Comparison of ENCODE assay signal across 24 mouse cellular contexts in genomic region chr1:43566677-43567377, GRCm38 (mm10).
A peak's percentile ranks its signal among the peaks of the same experiment; 100 is the strongest.
DNase-seq lines count a peak whose midpoint lies in the region; ATAC-seq and TF ChIP-seq lines count a peak whose summit lies in the region.
"Had no signal": no experiment of that assay in that cellular context is flagged by ENCODE, and none has a peak within 500 bp of the region (broad histone marks: within the 10 kb centered on the region; RNA-seq: fewer than 3 reads in every experiment).

No protein-coding gene starts in this region.

- TF ChIP-seq CTCF in stomach, postnatal 0 days (IDR thresholded peaks at IDR 0.05; ENCODE audit: low read depth) = no peak

- H3K4me1 ChIP-seq in heart, embryonic 10.5 days = no peaks in the 10 kb centered on the region; the same call in 1 of the 2 replicates
- peaks cover 18% of the 10 kb centered on the region; the same call in 1 of the 2 replicates for H3K4me1 ChIP-seq in midbrain, embryonic 13.5 days (replicated peaks)
- no peaks in the 10 kb centered on the region for H3K4me1 ChIP-seq in midbrain, embryonic 10.5 days
- peaks cover 37% of the 10 kb centered on the region for H3K4me1 ChIP-seq in embryonic facial prominence, embryonic 13.5 days
- H3K4me1 ChIP-seq in neural tube, embryonic 14.5 days (ENCODE audit: control insufficient read depth, insufficient read depth, low read length) = no peaks in the 10 kb centered on the region
- H3K4me1 ChIP-seq in stomach, postnatal 0 days (replicated peaks; ENCODE audit: control insufficient read depth, insufficient read depth) = no peaks in the 10 kb centered on the region; the same call in 1 of the 2 replicates
- H3K4me1 ChIP-seq: forebrain, embryonic 12.5 days; stomach, embryonic 15.5 days had no signal

- peak; percentile 10; the same call in 1 of the 2 replicates for ATAC-seq in midbrain, embryonic 13.5 days
- peak; percentile 56; the same call in 1 of the 2 replicates for ATAC-seq in embryonic facial prominence, embryonic 13.5 days (ENCODE audit: insufficient number of reproducible peaks, insufficient read depth, low FRiP score, low TSS enrichment, low read depth)
- peak; percentile 38; the same call in 1 of the 2 replicates for ATAC-seq in neural tube, embryonic 14.5 days (ENCODE audit: low read depth)
- no peak for ATAC-seq in stomach, postnatal 0 days (ENCODE audit: low FRiP score, low TSS enrichment)

- no peak overlapping the region for H3K27ac ChIP-seq in heart, embryonic 10.5 days
- H3K27ac ChIP-seq in midbrain, embryonic 13.5 days = 0 out of 2 replicates have a peak overlapping the region, but pooled peaks have one; percentile 30
- no peak overlapping the region for H3K27ac ChIP-seq in midbrain, embryonic 10.5 days (replicated peaks)
- no peak overlapping the region; the same call in 1 of the 2 replicates for H3K27ac ChIP-seq in embryonic facial prominence, embryonic 13.5 days
- H3K27ac ChIP-seq in neural tube, embryonic 14.5 days (ENCODE audit: low read depth, low read length) = no peak overlapping the region
- no peak overlapping the region for H3K27ac ChIP-seq in stomach, postnatal 0 days (replicated peaks)
- H3K27ac ChIP-seq: forebrain, embryonic 12.5 days; limb, embryonic 13.5 days; liver, embryonic 13.5 days; lung, embryonic 15.5 days; macrophage; stomach, embryonic 15.5 days had no signal

- no peak overlapping the region for H3K9ac ChIP-seq in midbrain, embryonic 13.5 days (replicated peaks)
- H3K9ac ChIP-seq in embryonic facial prominence, embryonic 13.5 days = no peak overlapping the region
- no peak overlapping the region for H3K9ac ChIP-seq in neural tube, embryonic 14.5 days (replicated peaks; ENCODE audit: low read depth, low read length)
- H3K9ac ChIP-seq in stomach, postnatal 0 days (ENCODE audit: low read length) = no peak overlapping the region
- H3K9ac ChIP-seq: forebrain, embryonic 12.5 days; limb, embryonic 13.5 days; liver, embryonic 13.5 days; lung, embryonic 15.5 days; stomach, embryonic 15.5 days had no signal

- no peak overlapping the region for H3K4me2 ChIP-seq in midbrain, embryonic 13.5 days (replicated peaks)
- no peak overlapping the region for H3K4me2 ChIP-seq in embryonic facial prominence, embryonic 13.5 days
- H3K4me2 ChIP-seq in neural tube, embryonic 14.5 days (ENCODE audit: low read depth, low read length) = no peak overlapping the region
- H3K4me2 ChIP-seq in stomach, postnatal 0 days (replicated peaks; ENCODE audit: low read depth) = no peak overlapping the region
- H3K4me2 ChIP-seq: forebrain, embryonic 12.5 days; heart, embryonic 11.5 days; limb, embryonic 13.5 days; liver, embryonic 13.5 days; lung, embryonic 15.5 days; stomach, embryonic 15.5 days had no signal

- H3K9me3 ChIP-seq in heart, embryonic 10.5 days = no peaks in the 10 kb centered on the region
- H3K9me3 ChIP-seq in midbrain, embryonic 13.5 days = no peaks in the 10 kb centered on the region
- H3K9me3 ChIP-seq in midbrain, embryonic 10.5 days (replicated peaks) = no peaks in the 10 kb centered on the region
- no peaks in the 10 kb centered on the region for H3K9me3 ChIP-seq in embryonic facial prominence, embryonic 13.5 days
- no peaks in the 10 kb centered on the region for H3K9me3 ChIP-seq in neural tube, embryonic 14.5 days (ENCODE audit: control insufficient read depth, low read length)
- no peaks in the 10 kb centered on the region for H3K9me3 ChIP-seq in stomach, postnatal 0 days (ENCODE audit: control insufficient read depth, low read length)
- H3K9me3 ChIP-seq: forebrain, embryonic 12.5 days; limb, embryonic 13.5 days; liver, embryonic 13.5 days; lung, embryonic 15.5 days; stomach, embryonic 15.5 days had no signal

- 87% methylated on average over 8 of the region's 8 CpGs for WGBS in heart, embryonic 10.5 days
- 76% methylated on average over 8 of the region's 8 CpGs for WGBS in midbrain, embryonic 13.5 days
- WGBS in midbrain, embryonic 10.5 days = 93% methylated on average over 8 of the region's 8 CpGs
- 41% methylated on average over 8 of the region's 8 CpGs for WGBS in embryonic facial prominence, embryonic 13.5 days
- WGBS in neural tube, embryonic 14.5 days = 71% methylated on average over 8 of the region's 8 CpGs
- WGBS in stomach, postnatal 0 days = 73% methylated on average over 8 of the region's 8 CpGs

- H3K27me3 ChIP-seq in heart, embryonic 10.5 days (ENCODE audit: insufficient read depth, poor library complexity, severe bottlenecking) = no peaks in the 10 kb centered on the region
- no peaks in the 10 kb centered on the region for H3K27me3 ChIP-seq in midbrain, embryonic 13.5 days
- no peaks in the 10 kb centered on the region for H3K27me3 ChIP-seq in midbrain, embryonic 10.5 days (ENCODE audit: low read depth, poor library complexity, severe bottlenecking)
- no peaks in the 10 kb centered on the region for H3K27me3 ChIP-seq in embryonic facial prominence, embryonic 13.5 days
- H3K27me3 ChIP-seq in neural tube, embryonic 14.5 days (ENCODE audit: control insufficient read depth, insufficient read depth, low read length) = no peaks in the 10 kb centered on the region
- H3K27me3 ChIP-seq in stomach, postnatal 0 days (ENCODE audit: control insufficient read depth, insufficient read depth, low read length) = no peaks in the 10 kb centered on the region
- H3K27me3 ChIP-seq: CH12.LX; forebrain, embryonic 12.5 days; limb, embryonic 13.5 days; liver, embryonic 13.5 days; lung, embryonic 15.5 days; stomach, embryonic 15.5 days had no signal

- DNase-seq in heart, adult 11 months = peak; percentile 13
- no peak for DNase-seq in heart, embryonic 10.5 days (ENCODE audit: low spot score)
- DNase-seq in midbrain, embryonic 10.5 days (ENCODE audit: low spot score) = no peak
- DNase-seq in stomach, postnatal 0 days (ENCODE audit: low spot score) = no peak
- no peak for DNase-seq in gastrocnemius, adult 18-20 months (ENCODE audit: low spot score)
- DNase-seq: adrenal gland, postnatal 25 days; cerebellum, adult 11-12 months; cerebellum, postnatal 14 days; heart, postnatal 10 days; kidney, adult 8-10 months; kidney, postnatal 25 days; liver, embryonic 13.5 days; right cerebral cortex, postnatal 25 days; thymus, postnatal 14 days had no signal

- no peak for TF ChIP-seq EP300 in stomach, postnatal 0 days (optimal IDR thresholded peaks at IDR 0.05)

- peaks cover 34% of the 10 kb centered on the region for H3K36me3 ChIP-seq in heart, embryonic 10.5 days
- H3K36me3 ChIP-seq in midbrain, embryonic 13.5 days = peaks cover 19% of the 10 kb centered on the region
- peaks cover 63% of the 10 kb centered on the region for H3K36me3 ChIP-seq in midbrain, embryonic 10.5 days
- peaks cover 41% of the 10 kb centered on the region for H3K36me3 ChIP-seq in embryonic facial prominence, embryonic 13.5 days
- no peaks in the 10 kb centered on the region; the same call in 1 of the 2 replicates for H3K36me3 ChIP-seq in neural tube, embryonic 14.5 days (ENCODE audit: control insufficient read depth, insufficient read depth, low read length)
- H3K36me3 ChIP-seq in stomach, postnatal 0 days (ENCODE audit: control insufficient read depth, insufficient read depth, low read length) = peaks cover 3% of the 10 kb centered on the region; the same call in 1 of the 2 replicates

- no peak overlapping the region for H3K4me3 ChIP-seq in heart, embryonic 10.5 days
- no peak overlapping the region for H3K4me3 ChIP-seq in midbrain, embryonic 13.5 days (replicated peaks)
- no peak overlapping the region for H3K4me3 ChIP-seq in midbrain, embryonic 10.5 days
- H3K4me3 ChIP-seq in embryonic facial prominence, embryonic 13.5 days = no peak overlapping the region
- H3K4me3 ChIP-seq in neural tube, embryonic 14.5 days (ENCODE audit: low read depth, low read length) = no peak overlapping the region
- no peak overlapping the region for H3K4me3 ChIP-seq in stomach, postnatal 0 days (ENCODE audit: low read depth, low read length)
- H3K4me3 ChIP-seq: forebrain, embryonic 12.5 days; limb, embryonic 13.5 days; liver, embryonic 13.5 days; lung, embryonic 15.5 days; stomach, embryonic 15.5 days had no signal
